Mouse (Mus musculus) liver, adult 2 months (tissue): ENCODE measurements around the gene Snph.

ENCODE experiments used
- CTCF ChIP-seq: fragments of 200-500 bp; IDR thresholded peaks from 2 replicates; pipeline ENCODE4 v1.5.1; 2011; ENCODE audit warnings: low read depth, low read length, control low read depth
- POLR2A ChIP-seq: fragments of 200-500 bp; IDR thresholded peaks from 2 replicates; pipeline ENCODE4 v1.6.1; 2011; ENCODE audit warnings: low read length, control low read depth; ENCODE audit not compliant: insufficient read depth; ENCODE audit errors: extremely low read depth

GRCm38 (mm10) chr2:151632982-151633381, 589 bp upstream of the Snph start:
- no peak for TF ChIP-seq CTCF
- no peak for TF ChIP-seq POLR2A
